Mouse (Mus musculus) ES-Bruce4 (cell line): ENCODE measurements around the gene Tpt1. TPM values are rescaled to one million over a fixed set of nuclear protein-coding genes. Genes with fewer than 3 reads are reported as not detected.
"Not testable (repeated sequence)": the region's sequence is repeated elsewhere in the genome, so short reads cannot be mapped to it uniquely, and the experiment has no call there.

ENCODE experiments used
- H3K27ac ChIP-seq: 2 replicates; pipeline ENCODE4 v1.5.1; 2012; ENCODE audit warnings: low read length, inconsistent platforms; ENCODE audit not compliant: insufficient read depth
- H3K27me3 ChIP-seq: 2 replicates; pipeline ENCODE4 v1.6.1; 2012; ENCODE audit warnings: mild to moderate bottlenecking, low read length, inconsistent platforms; ENCODE audit not compliant: control insufficient read depth, poor library complexity, insufficient read depth, severe bottlenecking
- H3K36me3 ChIP-seq: 2 replicates; pipeline ENCODE4 v1.6.1; 2012; ENCODE audit warnings: inconsistent platforms, mild to moderate bottlenecking, low read length, moderate library complexity; ENCODE audit not compliant: control insufficient read depth, poor library complexity, insufficient read depth, severe bottlenecking
- H3K4me1 ChIP-seq: one replicate; pipeline ENCODE4 v1.8.1; 2011; ENCODE audit warnings: low read length; ENCODE audit not compliant: control insufficient read depth, insufficient read depth
- H3K4me3 ChIP-seq: 2 replicates; pipeline ENCODE4 v1.5.1; 2011; ENCODE audit warnings: low read depth, mild to moderate bottlenecking, low read length
- H3K9ac ChIP-seq: 2 replicates; pipeline ENCODE4 v1.6.1; 2012; ENCODE audit warnings: low read depth, mild to moderate bottlenecking, inconsistent platforms; ENCODE audit not compliant: poor library complexity, severe bottlenecking
- H3K9me3 ChIP-seq: replicated peaks from 2 replicates; pipeline ENCODE4 v1.6.1; 2012; ENCODE audit warnings: mild to moderate bottlenecking, low read length, inconsistent platforms; ENCODE audit not compliant: control insufficient read depth, poor library complexity, insufficient read depth, severe bottlenecking
- CTCF ChIP-seq: IDR thresholded peaks from one replicate; pipeline ENCODE4 v1.8.1; 2011; ENCODE audit warnings: low read depth, low read length
- EP300 ChIP-seq: IDR thresholded peaks from 2 replicates; pipeline ENCODE4 v1.6.1; 2011; ENCODE audit warnings: low read depth, low read length; ENCODE audit not compliant: insufficient read depth
- POLR2A ChIP-seq: IDR thresholded peaks from one replicate; pipeline ENCODE4 v1.8.1; 2011; ENCODE audit warnings: low read length; ENCODE audit not compliant: insufficient read depth
- polyA plus RNA-seq: library from polyadenylated mRNA; stranded (reverse); fragments of >200 nt; gene quantifications from 2 replicates; pipeline ENCODE4 v1.2.4, GENCODE M21; 2011; ENCODE audit warnings: low read depth; ENCODE audit not compliant: missing spikeins, insufficient read depth, insufficient read length

Tpt1 gene
- polyA plus RNA-seq, 1 experiment: 3,539 TPM

DNA sequence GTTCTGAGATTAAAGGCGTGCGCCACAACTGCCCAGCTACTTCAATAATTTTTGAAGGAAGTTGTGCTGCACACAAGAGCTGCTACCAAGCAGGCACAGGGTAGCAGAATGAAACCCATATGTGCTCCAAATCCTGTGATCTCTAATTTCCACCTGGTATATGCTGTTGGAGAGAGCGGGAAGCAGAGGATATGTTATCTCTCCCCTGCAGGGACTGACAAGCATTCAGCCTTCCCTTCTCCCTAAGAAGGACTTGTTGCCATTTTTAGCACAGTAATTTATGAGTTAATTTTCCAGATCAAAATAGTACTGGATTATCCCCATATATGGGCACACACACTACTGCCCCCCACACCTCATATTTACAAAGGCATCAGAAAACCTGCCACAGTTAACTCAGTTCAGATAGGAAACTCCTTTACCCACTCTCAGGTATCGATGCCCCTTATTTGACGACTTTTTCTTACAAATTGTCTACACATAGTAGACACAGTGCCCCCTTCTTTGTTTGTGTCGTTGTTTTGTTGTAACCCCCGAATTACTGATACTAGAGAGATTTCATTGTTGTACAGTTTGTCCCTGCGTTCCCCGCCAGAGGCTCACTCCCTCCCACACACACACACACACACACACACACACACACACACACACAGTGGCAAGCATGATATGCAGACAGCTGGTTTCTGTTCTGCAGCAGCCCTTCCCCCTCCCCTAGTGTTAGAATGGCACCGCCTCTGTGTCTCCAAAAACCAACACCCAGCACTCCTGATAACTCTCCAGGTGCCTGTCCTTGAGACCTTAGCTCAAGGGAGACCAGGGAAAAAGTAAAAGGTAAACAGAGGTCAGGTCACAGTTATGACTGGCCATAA is 7.6 kb upstream of the Tpt1 start:
- TF ChIP-seq EP300: no peak
- TF ChIP-seq CTCF: no peak
- TF ChIP-seq POLR2A: no peak
- Histone ChIP-seq H3K9ac (no peak overlapping the region), H3K4me1 (peaks cover 2% of the 10 kb centered on the region), H3K36me3 (no peaks in the 10 kb centered on the region), H3K27me3 (no peaks in the 10 kb centered on the region), H3K9me3 (no peaks in the 10 kb centered on the region), H3K4me3 (no peak overlapping the region), H3K27ac (no peak overlapping the region)

GRCm38 (mm10) chr14:75841758-75842157 is 3.1 kb upstream of the Tpt1 start:
- not testable (repeated sequence) for H3K4me1 ChIP-seq, H3K27ac ChIP-seq, H3K27me3 ChIP-seq, H3K4me3 ChIP-seq, H3K9ac ChIP-seq, H3K9me3 ChIP-seq, H3K36me3 ChIP-seq

DNA sequence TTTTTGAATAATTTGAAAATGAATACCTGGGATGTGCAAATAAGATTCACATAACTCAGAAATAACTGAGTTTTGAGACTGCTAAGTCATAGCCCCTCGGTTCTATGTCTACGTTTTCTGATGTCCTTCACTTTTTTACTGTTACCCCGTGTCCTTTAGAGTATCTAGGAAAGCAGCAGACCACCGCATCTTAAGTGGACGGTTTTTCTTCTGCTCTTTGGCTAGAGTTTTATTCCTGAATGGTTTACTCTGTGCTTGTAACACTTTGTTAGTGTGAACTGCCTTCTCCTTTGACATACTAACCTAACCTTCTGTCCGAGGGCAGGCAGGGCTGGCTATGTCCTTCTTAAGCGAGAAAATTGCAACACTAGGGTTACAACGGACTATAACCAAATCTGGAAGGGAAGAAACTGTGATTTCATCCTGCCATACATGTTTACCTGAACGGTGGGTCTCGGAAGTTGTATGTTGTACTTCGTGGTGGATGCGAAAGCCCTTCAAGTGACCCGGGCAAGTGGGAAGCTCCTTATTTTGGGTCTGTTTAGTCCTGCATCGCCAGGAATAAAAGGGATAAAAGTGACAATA is 690 bp upstream of the Tpt1 start:
- H3K27ac ChIP-seq: peak overlapping the region; percentile 68
- H3K9ac ChIP-seq: peak overlapping the region; percentile 58
- no peaks in the 10 kb centered on the region for H3K9me3 ChIP-seq
- H3K4me3 ChIP-seq: peak overlapping the region; percentile 73
- no peak for TF ChIP-seq CTCF
- TF ChIP-seq POLR2A: no peak
- H3K36me3 ChIP-seq: peaks cover 29% of the 10 kb centered on the region
- no peaks in the 10 kb centered on the region for H3K27me3 ChIP-seq
- H3K4me1 ChIP-seq: no peaks in the 10 kb centered on the region

GRCm38 (mm10) chr14:75845698-75846115 is 814 bp downstream of the Tpt1 start:
- Histone ChIP-seq H3K9ac (peak overlapping the region; percentile 95), H3K4me3 (peak overlapping the region; percentile 96), H3K4me1 (no peaks in the 10 kb centered on the region), H3K36me3 (peaks cover 39% of the 10 kb centered on the region), H3K9me3 (no peaks in the 10 kb centered on the region), H3K27ac (peak overlapping the region; percentile 46), H3K27me3 (no peaks in the 10 kb centered on the region)
- no peak for TF ChIP-seq CTCF
- no peak for TF ChIP-seq POLR2A
- no peak for TF ChIP-seq EP300

DNA sequence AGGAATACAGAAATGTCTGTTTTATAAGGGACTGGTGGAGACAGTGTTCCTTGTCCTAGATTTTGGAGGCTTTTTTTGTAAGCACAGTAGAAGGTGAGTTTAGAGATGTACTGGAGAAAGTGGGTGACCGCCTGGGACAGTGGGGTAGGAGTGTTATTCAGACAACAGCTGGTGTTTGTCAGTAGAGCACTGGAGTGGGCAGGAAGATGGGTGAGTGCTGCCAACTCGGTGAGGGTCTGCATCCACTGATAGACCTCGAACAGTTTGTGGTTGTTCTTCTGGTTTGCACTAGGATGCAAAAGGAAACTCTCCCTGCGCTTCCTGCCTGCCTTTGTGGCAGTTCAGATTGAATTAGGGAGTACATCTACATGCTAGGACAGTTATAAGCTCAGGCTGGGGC is 2.8 kb downstream of the Tpt1 start:
- H3K4me3 ChIP-seq: no peak overlapping the region
- no peaks in the 10 kb centered on the region for H3K9me3 ChIP-seq
- no peak for TF ChIP-seq EP300
- TF ChIP-seq POLR2A: no peak
- no peak for TF ChIP-seq CTCF
- no peak overlapping the region for H3K27ac ChIP-seq
- 0 out of 2 replicates have a peak overlapping the region, but pooled peaks have one; percentile 95 for H3K9ac ChIP-seq
- H3K4me1 ChIP-seq: no peaks in the 10 kb centered on the region
- peaks cover 39% of the 10 kb centered on the region for H3K36me3 ChIP-seq
- H3K27me3 ChIP-seq: no peaks in the 10 kb centered on the region

DNA sequence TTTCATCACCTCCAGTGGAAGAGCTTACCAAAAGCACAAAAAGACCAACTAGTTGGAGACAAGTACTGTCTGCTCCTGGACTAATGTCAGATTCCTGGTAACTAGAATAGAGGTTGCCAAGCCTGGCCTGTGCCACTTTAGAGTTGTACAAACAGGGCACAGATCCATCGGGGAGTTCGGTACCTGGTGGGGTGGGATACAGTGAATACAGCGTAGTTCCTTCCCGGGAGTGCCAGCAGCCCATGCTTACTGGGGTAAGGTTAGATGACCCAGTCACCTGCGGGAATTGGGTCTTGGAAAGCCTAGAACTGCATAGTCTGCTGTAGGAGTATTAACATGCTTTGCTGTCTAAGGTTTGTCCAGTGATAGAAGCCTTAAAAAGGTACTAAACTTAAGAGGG is 3.6 kb downstream of the Tpt1 start:
- no peak overlapping the region for H3K9ac ChIP-seq
- TF ChIP-seq EP300 (no peak), CTCF (no peak), POLR2A (no peak)
- no peaks in the 10 kb centered on the region for H3K4me1 ChIP-seq
- no peak overlapping the region for H3K4me3 ChIP-seq
- no peaks in the 10 kb centered on the region for H3K27me3 ChIP-seq
- H3K27ac ChIP-seq: peak overlapping the region; percentile 56; the same call in 1 of the 2 replicates
- H3K9me3 ChIP-seq: no peaks in the 10 kb centered on the region
- peaks cover 39% of the 10 kb centered on the region for H3K36me3 ChIP-seq
